Mouse (Mus musculus): ENCODE measurements around the gene Tmcc2. TPM values are rescaled to one million over a fixed set of nuclear protein-coding genes. Genes with fewer than 3 reads are reported as not detected.
"Not testable (repeated sequence)": the region's sequence is repeated elsewhere in the genome, so short reads cannot be mapped to it uniquely, and the experiment has no call there.

Tmcc2 gene
- polyA plus RNA-seq, 1 experiment from 2014 or later = 10.2 TPM

- H3K4me3 ChIP-seq = no peak overlapping the region
- H3K4me1 ChIP-seq = peaks cover 13% of the 10 kb centered on the region
- H3K36me3 ChIP-seq (replicated peaks) = peaks cover 90% of the 10 kb centered on the region
- DNase-seq (ENCODE audit: low spot score) = no peak
- no peak overlapping the region for H3K27ac ChIP-seq (replicated peaks)
- 86% methylated on average over 6 of the region's 6 CpGs for WGBS
- no peaks in the 10 kb centered on the region for H3K27me3 ChIP-seq (replicated peaks; ENCODE audit: low read depth, poor library complexity, severe bottlenecking)
- no peaks in the 10 kb centered on the region for H3K9me3 ChIP-seq
Measured at GRCm38 (mm10) chr1:132361959-132362358, 29.1 kb downstream of the Tmcc2 start.

DNA sequence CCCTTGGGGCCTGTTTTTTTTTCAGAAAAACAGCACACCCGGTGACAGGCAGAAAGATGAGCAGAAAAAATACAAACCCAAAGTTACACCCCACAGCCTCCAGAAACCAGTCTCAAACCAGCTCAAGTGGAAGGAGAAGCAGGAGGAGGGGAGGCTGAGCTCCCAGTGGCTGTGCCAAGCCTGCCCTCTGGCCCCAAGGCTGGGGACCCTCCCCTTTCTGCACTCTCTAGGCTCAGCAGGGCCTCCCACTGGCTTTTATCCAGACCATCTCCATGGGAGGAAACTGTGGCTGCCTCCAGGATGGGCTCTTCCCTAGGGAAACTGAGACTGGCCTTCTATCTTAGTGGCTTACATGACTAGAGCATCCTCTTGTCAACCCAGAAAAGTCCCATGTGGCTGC lies 34.2 kb downstream of the Tmcc2 start:
- no peak overlapping the region for H3K27ac ChIP-seq (replicated peaks)
- no peak overlapping the region for H3K4me3 ChIP-seq
- H3K4me1 ChIP-seq = peaks cover 26% of the 10 kb centered on the region
- DNase-seq (ENCODE audit: low spot score) = no peak
- whole genome bisulfite sequencing = 62% methylated on average over 1 of the region's 1 CpGs
- peaks cover 58% of the 10 kb centered on the region for H3K36me3 ChIP-seq (replicated peaks)
- H3K9me3 ChIP-seq = no peaks in the 10 kb centered on the region
- no peaks in the 10 kb centered on the region for H3K27me3 ChIP-seq (replicated peaks; ENCODE audit: low read depth, poor library complexity, severe bottlenecking)

GRCm38 (mm10) chr1:132355841-132356242 lies 35.2 kb downstream of the Tmcc2 start:
- peak; percentile 86 for DNase-seq (ENCODE audit: low spot score)
- Histone ChIP-seq H3K36me3 (replicated peaks) (peaks cover 48% of the 10 kb centered on the region), H3K27ac (replicated peaks) (peak overlapping the region; percentile 68), H3K4me3 (no peak overlapping the region), H3K4me1 (peaks cover 26% of the 10 kb centered on the region), H3K9me3 (peaks cover 3% of the 10 kb centered on the region), H3K27me3 (replicated peaks; ENCODE audit: low read depth, poor library complexity, severe bottlenecking) (no peaks in the 10 kb centered on the region)
- under 1% methylated on average over 3 of the region's 3 CpGs for whole genome bisulfite sequencing

- 41% methylated on average over 6 of the region's 6 CpGs for WGBS
- Histone ChIP-seq H3K36me3 (replicated peaks) (peaks cover 41% of the 10 kb centered on the region), H3K27me3 (replicated peaks; ENCODE audit: low read depth, poor library complexity, severe bottlenecking) (no peaks in the 10 kb centered on the region), H3K4me1 (peaks cover 26% of the 10 kb centered on the region), H3K4me3 (no peak overlapping the region), H3K9me3 (peaks cover 4% of the 10 kb centered on the region), H3K27ac (replicated peaks) (peak overlapping the region; percentile 68)
- no peak for DNase-seq (ENCODE audit: low spot score)
Measured at GRCm38 (mm10) chr1:132355162-132355601, 35.9 kb downstream of the Tmcc2 start.

DNA sequence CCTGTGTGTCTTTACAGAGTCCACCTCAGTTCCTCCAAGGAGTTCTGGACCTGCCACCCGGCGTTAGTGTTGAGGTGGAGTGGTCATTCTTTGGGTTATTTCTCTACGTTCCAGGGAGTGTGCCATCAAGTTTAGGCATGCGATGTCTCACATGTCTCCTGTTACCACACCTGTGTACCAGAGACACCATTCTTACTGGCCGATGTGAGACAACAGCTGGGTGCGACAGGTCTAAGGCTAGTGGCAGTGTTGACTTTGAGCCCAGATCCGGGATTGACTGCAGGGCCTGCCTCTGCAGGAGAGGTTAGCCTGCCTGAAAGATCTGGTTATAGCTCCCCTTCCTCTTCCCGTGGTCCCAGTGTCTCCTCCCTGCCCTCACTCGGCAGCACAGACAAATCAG lies 36.8 kb downstream of the Tmcc2 start:
- peaks cover 4% of the 10 kb centered on the region for H3K9me3 ChIP-seq
- peaks cover 32% of the 10 kb centered on the region for H3K36me3 ChIP-seq (replicated peaks)
- no peaks in the 10 kb centered on the region for H3K27me3 ChIP-seq (replicated peaks; ENCODE audit: low read depth, poor library complexity, severe bottlenecking)
- WGBS = 76% methylated on average over 9 of the region's 9 CpGs
- no peak for DNase-seq (ENCODE audit: low spot score)
- peaks cover 26% of the 10 kb centered on the region for H3K4me1 ChIP-seq
- H3K27ac ChIP-seq (replicated peaks) = peak overlapping the region; percentile 68; the same call in 1 of the 2 replicates
- no peak overlapping the region for H3K4me3 ChIP-seq

DNA sequence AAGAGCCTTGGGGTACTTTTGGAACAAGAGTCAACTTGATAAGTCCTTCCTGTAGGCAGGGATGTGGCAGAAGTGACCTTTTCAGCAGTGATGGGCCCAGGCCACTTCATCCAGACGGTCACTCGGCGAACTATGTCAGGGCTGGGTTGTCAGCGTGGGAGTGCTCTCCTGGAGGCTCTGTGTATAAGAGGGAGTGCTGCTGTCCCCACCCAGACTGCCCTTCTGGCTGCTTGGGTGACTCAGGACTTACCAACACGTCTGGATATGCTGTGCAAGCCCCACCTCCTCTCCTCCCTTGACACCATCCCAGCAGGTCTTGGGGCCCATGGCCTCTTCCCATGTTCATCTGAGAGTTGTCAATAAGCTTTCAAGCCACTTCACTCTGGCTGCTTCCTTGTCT lies 37.7 kb downstream of the Tmcc2 start:
- H3K4me1 ChIP-seq = peaks cover 26% of the 10 kb centered on the region
- WGBS = 72% methylated on average over 5 of the region's 5 CpGs
- no peaks in the 10 kb centered on the region for H3K27me3 ChIP-seq (replicated peaks; ENCODE audit: low read depth, poor library complexity, severe bottlenecking)
- no peak overlapping the region for H3K27ac ChIP-seq (replicated peaks)
- peaks cover 4% of the 10 kb centered on the region for H3K9me3 ChIP-seq
- peaks cover 23% of the 10 kb centered on the region for H3K36me3 ChIP-seq (replicated peaks)
- H3K4me3 ChIP-seq = no peak overlapping the region
- DNase-seq (ENCODE audit: low spot score) = no peak

- Histone ChIP-seq H3K27me3 (replicated peaks; ENCODE audit: low read depth, poor library complexity, severe bottlenecking) (no peaks in the 10 kb centered on the region), H3K9me3 (peaks cover 4% of the 10 kb centered on the region), H3K36me3 (replicated peaks) (0 out of 2 replicates have a peak, but pooled peaks cover under 1% of the 10 kb centered on the region), H3K4me3 (no peak overlapping the region), H3K27ac (replicated peaks) (no peak overlapping the region), H3K4me1 (peaks cover 26% of the 10 kb centered on the region)
- 95% methylated on average over 4 of the region's 4 CpGs for WGBS
- DNase-seq (ENCODE audit: low spot score) = no peak
Measured at GRCm38 (mm10) chr1:132351058-132351457, 40.0 kb downstream of the Tmcc2 start.

DNA sequence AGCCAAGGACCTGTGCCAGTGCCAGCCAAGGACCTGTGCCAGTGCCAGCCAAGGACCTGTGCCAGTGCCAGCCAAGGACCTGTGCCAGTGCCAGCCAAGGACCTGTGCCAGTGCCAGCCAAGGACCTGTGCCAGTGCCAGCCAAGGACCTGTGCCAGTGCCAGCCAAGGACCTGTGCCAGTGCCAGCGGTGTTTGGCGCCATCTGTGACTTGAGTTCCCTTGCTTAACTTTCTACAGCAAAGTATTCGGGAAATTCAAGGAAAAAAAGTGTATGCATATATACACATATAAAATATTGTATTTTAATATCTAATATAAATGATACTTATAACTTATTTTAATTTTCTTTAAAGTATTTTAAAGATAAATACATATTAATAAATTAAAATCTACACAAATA lies 41.5 kb downstream of the Tmcc2 start:
- 94% methylated on average over 3 of the region's 3 CpGs for WGBS
- H3K9me3 ChIP-seq = not testable (repeated sequence)

GRCm38 (mm10) chr1:132349049-132349448 lies 42.0 kb downstream of the Tmcc2 start:
- DNase-seq (ENCODE audit: low spot score); H3K4me3 ChIP-seq; H3K9me3 ChIP-seq; H3K27me3 ChIP-seq (replicated peaks; ENCODE audit: low read depth, poor library complexity, severe bottlenecking); H3K27ac ChIP-seq (replicated peaks); H3K36me3 ChIP-seq (replicated peaks); H3K4me1 ChIP-seq: not testable (repeated sequence)

More for the DNA sequence above, 41.5 kb downstream of the Tmcc2 start:
- H3K4me1 ChIP-seq = peaks cover 14% of the 10 kb centered on the region
- not testable (repeated sequence) for DNase-seq (ENCODE audit: low spot score); H3K36me3 ChIP-seq (replicated peaks); H3K27me3 ChIP-seq (replicated peaks; ENCODE audit: low read depth, poor library complexity, severe bottlenecking); H3K27ac ChIP-seq (replicated peaks); H3K4me3 ChIP-seq

DNA sequence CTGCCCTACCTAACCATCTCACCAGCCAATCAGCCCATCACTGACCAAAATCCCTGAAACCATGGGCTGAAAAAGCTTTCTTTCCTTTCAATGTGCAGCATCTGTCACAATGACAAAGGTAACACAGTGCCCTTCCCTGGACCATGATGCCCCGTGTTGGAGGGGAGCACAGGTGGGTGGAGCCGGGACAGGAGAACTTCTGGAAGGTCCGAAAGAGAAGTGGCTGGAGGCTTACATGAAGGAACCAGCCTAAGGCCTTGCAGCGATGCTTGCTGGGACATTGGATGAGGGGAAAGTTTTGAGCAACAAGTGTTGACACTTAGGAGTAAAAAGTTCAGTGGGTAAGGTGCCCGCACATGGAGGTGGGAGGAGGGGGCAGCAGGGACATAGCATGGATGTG lies 42.7 kb downstream of the Tmcc2 start:
- Histone ChIP-seq H3K27ac (replicated peaks) (no peak overlapping the region), H3K4me3 (no peak overlapping the region), H3K36me3 (replicated peaks) (no peaks in the 10 kb centered on the region), H3K4me1 (0 out of 2 replicates have a peak, but pooled peaks cover 3% of the 10 kb centered on the region), H3K9me3 (peaks cover 4% of the 10 kb centered on the region), H3K27me3 (replicated peaks; ENCODE audit: low read depth, poor library complexity, severe bottlenecking) (no peaks in the 10 kb centered on the region)
- no peak for DNase-seq (ENCODE audit: low spot score)
- 84% methylated on average over 5 of the region's 5 CpGs for WGBS

GRCm38 (mm10) chr1:132346951-132347350 lies 44.1 kb downstream of the Tmcc2 start:
- Histone ChIP-seq H3K9me3 (peaks cover 4% of the 10 kb centered on the region), H3K4me1 (0 out of 2 replicates have a peak, but pooled peaks cover 4% of the 10 kb centered on the region), H3K27me3 (replicated peaks; ENCODE audit: low read depth, poor library complexity, severe bottlenecking) (no peaks in the 10 kb centered on the region), H3K27ac (replicated peaks) (no peak overlapping the region), H3K4me3 (no peak overlapping the region), H3K36me3 (replicated peaks) (no peaks in the 10 kb centered on the region)
- no peak for DNase-seq (ENCODE audit: low spot score)

DNA sequence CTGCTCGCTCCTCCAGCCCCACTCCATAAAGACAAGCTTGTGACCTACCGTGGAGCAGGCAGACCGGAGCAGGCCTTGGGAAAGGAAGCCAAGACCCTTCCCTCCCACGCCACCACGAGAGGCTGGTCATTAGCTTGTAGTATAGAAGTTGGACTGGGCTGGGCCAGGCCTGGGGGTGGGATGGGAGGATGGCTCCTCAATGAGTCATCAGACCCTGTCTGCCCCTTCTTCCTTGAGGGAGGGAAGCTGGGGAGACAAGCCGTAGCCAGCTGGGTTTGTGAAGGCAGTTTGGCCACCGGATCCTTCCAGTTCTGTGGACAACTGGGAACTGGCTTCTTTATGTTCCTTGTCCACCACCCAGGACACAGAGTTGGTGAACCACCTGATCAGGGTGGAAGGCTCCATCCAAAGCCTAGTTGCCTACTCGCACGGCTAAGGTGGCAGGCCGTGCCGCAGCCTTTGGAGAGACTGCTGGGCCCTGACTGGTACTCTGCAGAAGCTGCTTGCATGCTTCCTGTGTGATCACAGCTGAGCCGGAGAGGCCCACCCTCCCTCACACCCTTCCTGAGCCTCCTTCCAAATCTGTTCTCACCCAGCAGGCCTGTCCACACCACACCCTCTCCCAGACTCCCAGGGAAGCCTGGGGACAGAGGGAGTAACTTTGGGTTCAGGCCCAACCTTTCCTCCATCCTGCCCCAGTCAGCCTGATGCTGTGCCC lies 44.8 kb downstream of the Tmcc2 start:
- no peaks in the 10 kb centered on the region for H3K36me3 ChIP-seq (replicated peaks)
- WGBS = 88% methylated on average over 12 of the region's 12 CpGs
- H3K27me3 ChIP-seq (replicated peaks; ENCODE audit: low read depth, poor library complexity, severe bottlenecking) = no peaks in the 10 kb centered on the region
- DNase-seq (ENCODE audit: low spot score) = no peak
- no peak overlapping the region for H3K4me3 ChIP-seq
- H3K27ac ChIP-seq (replicated peaks) = peak overlapping the region; percentile 36; the same call in 1 of the 2 replicates
- H3K9me3 ChIP-seq = peaks cover 4% of the 10 kb centered on the region
- 0 out of 2 replicates have a peak, but pooled peaks cover 6% of the 10 kb centered on the region for H3K4me1 ChIP-seq

DNA sequence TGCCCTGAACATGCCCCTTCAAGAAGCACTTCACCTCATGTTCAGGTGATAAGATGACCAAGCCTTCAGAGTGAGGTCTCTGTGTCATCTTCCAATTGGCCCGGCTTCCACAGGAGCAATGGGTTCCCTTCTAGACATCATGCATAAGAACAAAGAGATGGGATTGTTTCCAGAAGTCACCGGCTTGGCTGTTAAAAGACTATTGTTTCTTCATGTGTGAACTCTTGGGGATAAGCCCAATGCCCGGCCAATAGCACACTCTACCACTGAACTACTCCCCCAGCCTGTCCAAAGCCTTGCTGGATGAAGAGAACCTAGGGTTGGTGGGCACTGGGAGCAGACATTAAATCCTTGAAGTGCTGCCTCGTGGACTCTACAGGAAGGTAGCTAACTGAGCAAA lies 45.6 kb downstream of the Tmcc2 start:
- no peaks in the 10 kb centered on the region; the same call in 1 of the 2 replicates for H3K9me3 ChIP-seq
- 0 out of 2 replicates have a peak, but pooled peaks cover 6% of the 10 kb centered on the region for H3K4me1 ChIP-seq
- H3K36me3 ChIP-seq (replicated peaks) = no peaks in the 10 kb centered on the region
- no peak for DNase-seq (ENCODE audit: low spot score)
- H3K27me3 ChIP-seq (replicated peaks; ENCODE audit: low read depth, poor library complexity, severe bottlenecking) = no peaks in the 10 kb centered on the region
- H3K4me3 ChIP-seq = no peak overlapping the region
- peak overlapping the region; percentile 36; the same call in 1 of the 2 replicates for H3K27ac ChIP-seq (replicated peaks)
- 83% methylated on average over 4 of the region's 4 CpGs for WGBS

Data from embryonic facial prominence, embryonic 10.5 days (tissue).